Mouse (Mus musculus) stomach, embryonic 16.5 days (tissue): ENCODE measurements at regions not wholly inside any gene's neighbourhood (a gene's known extent, or its start where the extent isn't known, plus 50 kb on each side); places are given as distances from the start of the nearest gene placed in this dataset.

Experiments
- ATAC-seq: fragments of 200-750 bp; cut with Nextera tagmentation; 2 replicates; pipeline ENCODE4 v1.8.0; 2017; ENCODE audit warnings: moderate number of reproducible peaks, moderate TSS enrichment; ENCODE audit not compliant: insufficient read depth, low FRiP score
- H3K27ac ChIP-seq: fragments of 300-500 bp; sonication (generic); 2 replicates; pipeline ENCODE4 v1.5.1; 2014; ENCODE audit warnings: low read length
- H3K27me3 ChIP-seq: fragments of 300-500 bp; sonication (generic); 2 replicates; pipeline ENCODE4 v1.6.1; 2014; ENCODE audit warnings: low read length, control low read depth, mixed read lengths; ENCODE audit not compliant: control insufficient read depth, insufficient read depth
- H3K36me3 ChIP-seq: fragments of 300-500 bp; sonication (generic); 2 replicates; pipeline ENCODE4 v1.6.1; 2014; ENCODE audit warnings: low read length; ENCODE audit not compliant: control insufficient read depth, insufficient read depth
- H3K4me1 ChIP-seq: fragments of 300-500 bp; sonication (generic); 2 replicates; pipeline ENCODE4 v1.6.1; 2014; ENCODE audit warnings: low read length, control low read depth, mixed read lengths; ENCODE audit not compliant: control insufficient read depth, insufficient read depth
- H3K4me2 ChIP-seq: fragments of 300-500 bp; sonication (generic); 2 replicates; pipeline ENCODE4 v1.6.1; 2014; ENCODE audit warnings: low read depth, low read length, mixed read lengths
- H3K4me3 ChIP-seq: fragments of 300-500 bp; sonication (generic); replicated peaks from 2 replicates; pipeline ENCODE4 v1.5.1; 2014; ENCODE audit warnings: mild to moderate bottlenecking, low read length
- H3K9ac ChIP-seq: fragments of 300-500 bp; sonication (generic); 2 replicates; pipeline ENCODE4 v1.6.1; 2014; ENCODE audit warnings: low read length
- H3K9me3 ChIP-seq: fragments of 300-500 bp; sonication (generic); replicated peaks from 2 replicates; pipeline ENCODE4 v1.6.1; 2016; ENCODE audit warnings: low read length, control low read depth; ENCODE audit not compliant: control insufficient read depth
- WGBS: fragments of 180-500 bp; shearing (Covaris S2); extraction: QIAGEN DNeasy Blood & Tissue Kit; methylation state at CpG from one replicate; pipeline ENCODE4 v1.1.7; 2014; 5-methylcytosine and 5-hydroxymethylcytosine counted together

DNA sequence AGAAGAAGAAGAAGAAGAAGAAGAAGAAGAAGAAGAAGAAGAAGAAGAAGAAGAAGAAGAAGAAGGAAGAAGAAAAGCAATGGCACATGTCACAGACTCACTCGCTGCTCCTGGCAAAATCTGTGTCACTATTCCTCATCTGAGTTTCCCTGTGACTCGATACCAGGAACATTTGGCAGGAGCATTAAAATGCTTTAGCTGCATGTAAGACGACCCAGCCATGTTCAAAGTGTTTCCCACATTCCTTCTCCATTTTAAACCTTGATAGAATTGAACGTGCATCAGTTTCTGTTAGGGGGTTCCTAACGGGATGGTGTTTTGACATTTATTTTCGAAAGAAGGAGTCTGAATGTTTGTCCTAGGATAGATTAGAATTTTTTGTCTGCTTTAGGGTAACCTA lies 51.2 kb upstream of the Pja2 start:
- 74% methylated on average over 6 of the region's 6 CpGs for WGBS
- H3K36me3 ChIP-seq, result no peaks in the 10 kb centered on the region
- no peak overlapping the region for H3K4me2 ChIP-seq
- ATAC-seq, result no peak
- H3K9me3 ChIP-seq, result no peaks in the 10 kb centered on the region
- no peaks in the 10 kb centered on the region for H3K27me3 ChIP-seq
- H3K9ac ChIP-seq, result no peak overlapping the region
- H3K4me1 ChIP-seq, result 0 out of 2 replicates have a peak, but pooled peaks cover 2% of the 10 kb centered on the region
- no peak overlapping the region for H3K27ac ChIP-seq
- H3K4me3 ChIP-seq, result no peak overlapping the region

DNA sequence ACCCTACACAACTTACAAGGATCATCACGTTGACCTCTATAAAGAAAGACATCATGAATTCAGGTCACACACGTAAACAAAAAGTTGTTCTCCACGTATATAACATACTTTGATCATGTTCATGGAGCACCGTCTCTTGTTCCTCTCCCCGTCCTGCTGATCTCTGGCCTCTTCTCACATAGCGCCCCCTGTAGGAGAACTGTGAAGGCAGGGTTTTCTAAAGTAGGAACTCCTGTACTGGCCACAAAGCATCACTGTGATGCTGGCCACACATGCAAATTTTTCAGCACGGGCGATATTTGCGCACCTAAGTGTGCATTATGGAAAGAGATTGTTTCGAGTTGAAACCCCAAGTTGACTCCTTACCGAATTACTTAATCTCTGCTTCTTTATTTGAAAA lies 51.9 kb upstream of the Pja2 start:
- no peaks in the 10 kb centered on the region for H3K9me3 ChIP-seq
- no peak for ATAC-seq
- no peak overlapping the region for H3K4me3 ChIP-seq
- H3K27ac ChIP-seq, result no peak overlapping the region
- no peak overlapping the region for H3K4me2 ChIP-seq
- 0 out of 2 replicates have a peak, but pooled peaks cover 2% of the 10 kb centered on the region for H3K4me1 ChIP-seq
- no peaks in the 10 kb centered on the region for H3K27me3 ChIP-seq
- 92% methylated on average over 11 of the region's 11 CpGs for WGBS
- no peaks in the 10 kb centered on the region for H3K36me3 ChIP-seq
- H3K9ac ChIP-seq, result no peak overlapping the region

DNA sequence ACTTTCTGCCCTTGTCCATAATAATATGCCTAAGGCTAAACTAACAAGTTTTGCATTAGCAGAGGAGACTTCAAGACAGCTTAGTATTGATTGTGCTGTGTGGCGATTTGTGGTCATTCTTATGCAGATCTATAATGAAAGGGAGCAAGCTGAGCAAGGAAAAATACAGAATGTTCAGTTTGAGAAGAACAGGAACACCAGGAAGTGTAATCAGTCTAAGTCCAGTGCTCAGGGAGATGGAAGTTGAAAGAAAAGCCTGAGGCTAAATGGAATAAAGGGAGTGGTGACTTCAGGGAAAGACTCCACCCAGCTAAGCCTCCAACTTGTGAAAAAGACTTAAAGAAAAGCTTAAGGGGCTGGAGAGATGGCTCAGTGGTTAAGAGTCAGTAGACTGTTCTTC lies 58.6 kb upstream of the Pja2 start:
- no peak for ATAC-seq
- WGBS, result 83% methylated on average over 1 of the region's 1 CpGs
- no peak overlapping the region for H3K9ac ChIP-seq

DNA sequence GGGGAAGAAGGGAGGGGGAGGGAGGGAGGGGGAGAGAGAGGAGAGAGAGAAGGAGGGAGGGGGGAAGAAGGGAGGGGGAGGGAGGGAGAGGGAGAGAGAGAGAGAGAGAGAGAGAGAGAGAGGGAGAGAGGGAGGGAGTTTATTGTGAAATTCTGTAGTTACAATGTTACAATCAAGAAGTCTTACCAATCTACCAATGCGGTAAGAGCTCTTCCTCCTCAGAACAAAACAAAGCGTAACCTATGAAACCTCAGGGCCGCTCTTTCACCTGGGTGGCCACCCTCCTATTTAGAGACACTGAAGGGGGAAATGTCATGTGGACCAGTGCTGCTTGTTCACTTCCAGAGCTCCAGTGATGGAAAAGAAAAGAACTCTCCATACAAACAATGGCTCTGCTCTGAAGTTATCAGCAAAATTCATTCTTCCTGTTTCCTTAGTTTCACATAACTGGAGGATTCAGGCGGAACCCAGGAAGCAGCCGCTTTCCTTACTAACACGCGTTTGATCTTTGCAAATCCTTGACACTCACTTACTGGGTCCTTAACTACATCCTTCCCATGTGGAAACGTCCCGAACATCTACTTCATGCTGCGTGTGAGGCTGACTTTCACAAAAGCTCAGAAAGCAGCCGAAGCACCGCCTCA lies 65.7 kb upstream of the Pja2 start:
- H3K9ac ChIP-seq, result 0 out of 2 replicates have a peak overlapping the region, but pooled peaks have one; percentile 9
- H3K27ac ChIP-seq, result 0 out of 2 replicates have a peak overlapping the region, but pooled peaks have one; percentile 0
- 22% methylated on average over 12 of the region's 12 CpGs for WGBS
- H3K4me3 ChIP-seq, result peak overlapping the region; percentile 21
- no peaks in the 10 kb centered on the region for H3K9me3 ChIP-seq
- no peak for ATAC-seq
- H3K4me2 ChIP-seq, result peak overlapping the region; percentile 41
- peaks cover 3% of the 10 kb centered on the region; the same call in 1 of the 2 replicates for H3K4me1 ChIP-seq
- peaks cover 2% of the 10 kb centered on the region; the same call in 1 of the 2 replicates for H3K27me3 ChIP-seq
- no peaks in the 10 kb centered on the region for H3K36me3 ChIP-seq

More for the DNA sequence above, 58.6 kb upstream of the Pja2 start:
- H3K4me3 ChIP-seq, result no peak overlapping the region
- no peak overlapping the region for H3K27ac ChIP-seq
- no peaks in the 10 kb centered on the region for H3K27me3 ChIP-seq
- H3K9me3 ChIP-seq, result no peaks in the 10 kb centered on the region
- no peak overlapping the region for H3K4me2 ChIP-seq
- no peaks in the 10 kb centered on the region for H3K36me3 ChIP-seq
- no peaks in the 10 kb centered on the region for H3K4me1 ChIP-seq

DNA sequence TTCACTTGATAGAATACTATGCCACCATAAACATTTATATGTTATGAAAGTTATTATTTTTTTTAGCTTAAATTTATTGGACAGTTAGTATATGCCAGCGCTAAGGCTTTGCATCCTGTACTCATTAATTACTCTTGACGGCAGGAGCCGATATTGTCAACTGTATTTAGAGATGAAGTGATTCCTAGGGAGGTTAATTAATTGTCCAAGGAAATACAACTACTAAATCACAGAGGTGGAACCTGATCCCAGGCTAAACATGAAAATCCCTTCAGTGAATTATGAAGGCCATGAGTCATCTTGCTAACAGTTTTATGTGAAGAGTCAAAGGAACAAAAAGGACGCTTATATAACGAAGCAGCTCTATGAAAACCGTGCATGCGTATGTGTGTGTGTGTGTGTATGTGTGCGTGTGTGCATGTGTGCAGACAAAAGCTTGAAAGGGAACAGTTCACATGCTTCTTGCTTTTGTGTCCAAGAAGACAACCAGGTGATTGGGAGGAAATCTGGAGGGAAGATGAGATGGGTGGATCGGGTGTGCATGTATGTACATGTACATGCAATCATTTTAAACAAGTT lies 66.5 kb upstream of the Pja2 start:
- H3K4me2 ChIP-seq, result peak overlapping the region; percentile 41; the same call in 1 of the 2 replicates

DNA sequence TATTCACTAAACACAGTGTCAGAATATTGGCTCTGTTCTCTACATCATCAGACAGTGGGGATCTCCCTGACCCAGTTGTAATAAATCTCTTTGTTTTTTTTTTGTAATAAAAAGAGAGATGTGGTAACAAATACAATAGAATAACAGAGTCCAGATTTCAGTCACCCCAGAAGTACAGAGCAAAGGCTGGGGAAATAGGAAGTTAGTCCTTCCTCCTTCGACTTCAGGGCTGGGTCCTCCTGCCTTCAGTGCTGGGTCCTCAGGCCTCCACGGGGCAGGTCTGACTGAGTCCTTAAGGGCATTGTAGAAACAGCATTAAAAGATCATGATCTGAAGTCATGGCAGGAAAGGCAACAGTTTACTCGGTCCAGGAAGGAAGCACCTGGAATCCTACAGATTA lies 67.0 kb upstream of the Pja2 start:
- Histone ChIP-seq H3K9me3 (no peaks in the 10 kb centered on the region), H3K9ac (no peak overlapping the region), H3K36me3 (no peaks in the 10 kb centered on the region), H3K27ac (no peak overlapping the region), H3K27me3 (peaks cover 2% of the 10 kb centered on the region; the same call in 1 of the 2 replicates), H3K4me2 (0 out of 2 replicates have a peak overlapping the region, but pooled peaks have one; percentile 2), H3K4me1 (peaks cover 3% of the 10 kb centered on the region; the same call in 1 of the 2 replicates), H3K4me3 (no peak overlapping the region)
- no peak for ATAC-seq
- WGBS, result 40% methylated on average over 3 of the region's 3 CpGs

More for the DNA sequence above, 66.5 kb upstream of the Pja2 start:
- H3K4me3 ChIP-seq, result no peak overlapping the region
- H3K4me1 ChIP-seq, result peaks cover 3% of the 10 kb centered on the region; the same call in 1 of the 2 replicates
- 0 out of 2 replicates have a peak, but pooled peaks have one; percentile 25 for ATAC-seq
- H3K27ac ChIP-seq, result no peak overlapping the region
- peaks cover 2% of the 10 kb centered on the region; the same call in 1 of the 2 replicates for H3K27me3 ChIP-seq
- H3K36me3 ChIP-seq, result no peaks in the 10 kb centered on the region
- H3K9ac ChIP-seq, result no peak overlapping the region
- WGBS, result 43% methylated on average over 9 of the region's 9 CpGs
- H3K9me3 ChIP-seq, result no peaks in the 10 kb centered on the region

DNA sequence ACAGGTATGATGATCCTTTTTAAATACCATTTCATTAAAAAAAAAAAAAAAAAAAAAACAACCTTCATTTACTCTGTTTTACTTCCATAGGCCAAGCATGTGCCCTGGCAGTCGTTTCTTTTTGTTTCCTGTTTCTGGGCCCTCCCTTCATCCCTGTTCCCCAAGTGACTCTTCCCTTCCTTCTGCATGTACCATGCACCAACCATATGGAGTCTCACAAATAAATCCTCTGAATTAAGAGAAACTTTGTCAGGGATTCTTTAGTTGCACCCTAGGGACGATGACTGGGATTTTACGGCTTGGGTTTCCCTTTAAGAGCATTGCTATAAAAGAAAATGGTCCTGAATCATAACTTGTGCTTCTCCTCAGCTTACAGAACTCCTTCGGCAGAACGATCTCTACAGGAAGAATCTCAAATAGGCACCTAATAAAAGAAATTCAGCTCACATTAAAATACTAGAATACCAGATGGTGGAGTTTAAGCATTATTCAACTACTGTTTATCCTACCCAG lies 75.1 kb upstream of the Pja2 start:
- Histone ChIP-seq H3K4me1 (no peaks in the 10 kb centered on the region), H3K36me3 (no peaks in the 10 kb centered on the region), H3K9me3 (no peaks in the 10 kb centered on the region), H3K27me3 (no peaks in the 10 kb centered on the region), H3K4me3 (no peak overlapping the region), H3K9ac (no peak overlapping the region), H3K4me2 (no peak overlapping the region), H3K27ac (no peak overlapping the region)
- ATAC-seq, result no peak
- WGBS, result 60% methylated on average over 5 of the region's 5 CpGs

DNA sequence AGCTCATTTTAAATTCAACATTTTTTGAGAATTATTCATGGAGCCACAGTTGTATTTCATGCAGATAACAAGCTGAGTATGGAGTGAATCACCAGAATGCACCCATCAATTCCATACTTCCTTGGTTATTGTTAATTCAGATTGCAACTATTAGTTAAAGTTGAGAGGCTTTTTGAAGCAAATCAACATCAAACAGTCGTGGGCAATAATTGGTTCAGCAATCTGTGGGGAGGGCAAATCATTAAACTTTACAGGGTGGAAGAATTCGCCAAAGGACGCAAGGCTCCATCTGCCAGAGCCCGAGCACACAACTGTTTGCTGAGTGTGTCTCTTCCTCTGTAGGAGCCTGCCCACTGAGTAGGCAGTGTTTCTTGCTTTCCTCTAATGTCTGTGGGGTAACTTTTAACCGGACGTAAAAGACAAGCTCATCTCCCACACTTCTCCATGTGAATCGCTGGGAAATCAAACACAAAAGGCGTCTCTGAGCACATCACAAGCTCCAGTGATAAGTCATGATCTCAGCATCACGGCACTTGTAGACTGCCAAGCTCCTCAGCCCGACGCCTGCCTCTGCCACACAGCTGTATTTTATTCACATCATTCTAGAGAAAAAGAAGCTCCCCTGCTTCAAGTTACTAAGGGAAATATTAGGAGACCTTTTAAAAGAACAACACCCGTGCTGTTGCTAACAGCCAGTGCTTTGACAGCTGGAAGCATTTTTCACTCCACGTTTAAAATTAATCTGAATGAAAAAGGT lies 75.7 kb upstream of the Pja2 start:
- WGBS, result 63% methylated on average over 13 of the region's 13 CpGs
- no peaks in the 10 kb centered on the region for H3K36me3 ChIP-seq
- H3K4me2 ChIP-seq, result no peak overlapping the region
- no peak overlapping the region for H3K9ac ChIP-seq
- no peak overlapping the region for H3K4me3 ChIP-seq
- no peaks in the 10 kb centered on the region for H3K27me3 ChIP-seq
- no peaks in the 10 kb centered on the region for H3K9me3 ChIP-seq
- ATAC-seq, result no peak
- H3K4me1 ChIP-seq, result no peaks in the 10 kb centered on the region
- H3K27ac ChIP-seq, result no peak overlapping the region

DNA sequence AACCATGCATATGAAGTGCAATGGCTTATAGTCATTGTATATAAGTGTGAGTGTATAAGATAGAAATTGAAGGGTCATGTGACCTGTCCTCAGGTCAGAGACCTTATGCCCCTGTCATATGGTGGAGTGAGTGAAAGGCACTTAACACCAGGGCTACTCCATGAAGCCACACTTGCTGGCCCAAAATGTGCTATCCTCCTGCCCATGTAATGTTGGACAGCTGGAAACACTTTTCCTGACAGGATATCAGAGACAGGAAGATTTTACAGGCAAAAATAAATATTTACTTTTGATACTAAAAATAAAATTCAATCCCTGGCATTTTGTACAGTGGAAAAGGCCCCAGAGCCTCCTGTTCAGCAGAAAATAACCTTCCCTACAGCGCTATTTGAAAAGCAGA lies 94.1 kb upstream of the Pja2 start:
- Histone ChIP-seq H3K36me3 (no peaks in the 10 kb centered on the region), H3K27me3 (no peaks in the 10 kb centered on the region), H3K4me3 (no peak overlapping the region), H3K9ac (no peak overlapping the region), H3K27ac (no peak overlapping the region), H3K4me1 (no peaks in the 10 kb centered on the region), H3K4me2 (no peak overlapping the region), H3K9me3 (no peaks in the 10 kb centered on the region)
- ATAC-seq, result no peak
- WGBS, result 83% methylated on average over 1 of the region's 1 CpGs
